Mouse (Mus musculus) intestine, embryonic 14.5 days (tissue): Measurements from ENCODE around the gene Slc23a4. TPM values are rescaled to one million over a fixed set of nuclear protein-coding genes. Genes with fewer than 3 reads are reported as not detected.

ENCODE experiments used
- polyA plus RNA-seq: library from polyadenylated mRNA; unstranded; fragments of >200 nt; fragmentation: Nextera tagmentation; extraction: Ambion mirVana; gene quantifications from 2 replicates; pipeline ENCODE4 v1.2.1, GENCODE M21; 2014

Gene Slc23a4
- polyA plus RNA-seq, 1 experiment from 2014 or later, result 6.3 TPM

Other genes starting within 250 kb of the Slc23a4 start
- gene Agbl3, start 208.0 kb downstream of the Slc23a4 start, polyA plus RNA-seq, result 5.2 and 5.7 TPM in 2 replicates
- 1.2 TPM in 2 replicates for gene Tmem140, start 125.3 kb downstream of the Slc23a4 start, polyA plus RNA-seq
- 9.4 and 9.7 TPM in 2 replicates for gene Cyren, start 110.3 kb downstream of the Slc23a4 start, polyA plus RNA-seq
- gene Wdr91, start 77.5 kb downstream of the Slc23a4 start, polyA plus RNA-seq, result 8.2 and 9.2 TPM in 2 replicates
- gene Stra8, start 68.2 kb downstream of the Slc23a4 start, polyA plus RNA-seq, result not detected in 2 replicates
- gene Cnot4, start 145.3 kb upstream of the Slc23a4 start, polyA plus RNA-seq, result 28.7 and 30.5 TPM in 2 replicates
- gene Nup205, start 189.0 kb upstream of the Slc23a4 start, polyA plus RNA-seq, result 48.8 and 50.9 TPM in 2 replicates